Mouse (Mus musculus) heart, postnatal 4 days (tissue): Measurements from ENCODE around the gene Vps26a. TPM values are rescaled to one million over a fixed set of nuclear protein-coding genes. Genes with fewer than 3 reads are reported as not detected.

ENCODE experiments used
- DNase-seq: peaks from one replicate; pipeline ENCODE4 v3.0.0; 2021
- total RNA-seq, 2 experiments: library from RNA; stranded (reverse); gene quantifications; 2 replicates each; pipeline ENCODE4 v1.2.3; 2021

The Vps26a gene
- total RNA-seq, 2 experiments from 2014 or later: 50.9 to 53.0 TPM

GRCm38 (mm10) chr10:62418831-62419356 is 67.7 kb downstream of the Vps26a start:
- no peak for DNase-seq

- DNase-seq: no peak
These were observed 73.0 kb downstream of the Vps26a start for GRCm38 (mm10) chr10:62413606-62413982.

- DNase-seq: no peak
These were observed 73.5 kb downstream of the Vps26a start for GRCm38 (mm10) chr10:62412906-62413605.

GRCm38 (mm10) chr10:62411431-62412410 is 74.9 kb downstream of the Vps26a start:
- no peak for DNase-seq

GRCm38 (mm10) chr10:62410943-62411342 is 75.7 kb downstream of the Vps26a start:
- peak; percentile 79 for DNase-seq

Other genes with a start within 250 kb of the Vps26a start
- gene Tacr2, start 234.4 kb downstream of the Vps26a start, total RNA-seq: not detected
- 100 to 1,000 TPM; 235 to 242 TPM for gene Hk1, start 106.9 kb downstream of the Vps26a start, total RNA-seq
- not detected for gene Hkdc1, start 64.3 kb downstream of the Vps26a start, total RNA-seq
- gene 4930507D05Rik, start 37.3 kb downstream of the Vps26a start, total RNA-seq: under 1 TPM; 0.36 to 0.62 TPM
- gene Supv3l1, start 37.1 kb downstream of the Vps26a start, total RNA-seq: 10 to 100 TPM; 39.2 to 40.7 TPM
- 10 to 100 TPM; 16.9 to 18.4 TPM for gene Srgn, start 40.6 kb upstream of the Vps26a start, total RNA-seq
- gene Kif1bp, start 91.7 kb upstream of the Vps26a start, total RNA-seq: 10 to 100 TPM; 31.6 to 34.5 TPM
- gene Ddx21, start 115.5 kb upstream of the Vps26a start, total RNA-seq: 10 to 100 TPM; 43.8 to 46.1 TPM
- 10 to 100 TPM; 95.4 to 99.6 TPM for gene Ddx50, start 164.4 kb upstream of the Vps26a start, total RNA-seq
- 1 to 10 TPM in 1 of 2 experiments, under 1 TPM in 1; 0.83 to 1.5 TPM for gene Stox1, start 239.3 kb upstream of the Vps26a start, total RNA-seq